Mouse (Mus musculus) heart, embryonic 15.5 days (tissue): ENCODE results near the gene Vrk2. TPM values are rescaled to one million over a fixed set of nuclear protein-coding genes. Genes with fewer than 3 reads are reported as not detected.

Experiments
- ATAC-seq: fragments of 200-750 bp; cut with Nextera tagmentation; replicated peaks from 2 replicates; pipeline ENCODE4 v1.8.0; 2017; ENCODE audit warnings: low read depth, moderate TSS enrichment; ENCODE audit not compliant: insufficient number of reproducible peaks, insufficient read depth, low FRiP score
- H3K27ac ChIP-seq: fragments of 300-500 bp; sonication (generic); 2 replicates; pipeline ENCODE4 v1.5.1; 2015; ENCODE audit warnings: mild to moderate bottlenecking, inconsistent platforms
- H3K27me3 ChIP-seq: fragments of 300-500 bp; sonication (generic); 2 replicates; pipeline ENCODE4 v1.6.1; 2015; ENCODE audit warnings: inconsistent platforms
- H3K36me3 ChIP-seq: fragments of 300-500 bp; sonication (generic); 2 replicates; pipeline ENCODE4 v1.6.1; 2015; ENCODE audit warnings: mild to moderate bottlenecking, inconsistent platforms
- H3K4me1 ChIP-seq: fragments of 300-500 bp; sonication (generic); replicated peaks from 2 replicates; pipeline ENCODE4 v1.6.1; 2015; ENCODE audit warnings: inconsistent platforms
- H3K4me2 ChIP-seq: fragments of 300-500 bp; sonication (generic); 2 replicates; pipeline ENCODE4 v1.6.1; 2015; ENCODE audit warnings: inconsistent platforms, mild to moderate bottlenecking, moderate library complexity
- H3K4me3 ChIP-seq: fragments of 300-500 bp; sonication (generic); 2 replicates; pipeline ENCODE4 v1.5.1; 2015; ENCODE audit warnings: mild to moderate bottlenecking, inconsistent platforms
- H3K9ac ChIP-seq: fragments of 300-500 bp; sonication (generic); 2 replicates; pipeline ENCODE4 v1.6.1; 2015; ENCODE audit warnings: mild to moderate bottlenecking, inconsistent platforms
- H3K9me3 ChIP-seq: fragments of 300-500 bp; sonication (generic); replicated peaks from 2 replicates; pipeline ENCODE4 v1.6.1; 2016; ENCODE audit warnings: inconsistent platforms
- WGBS: fragments of 180-500 bp; shearing (Covaris S2); methylation state at CpG from one replicate; pipeline ENCODE4 v1.1.7; 2015; ENCODE audit warnings: mixed read lengths; 5-methylcytosine and 5-hydroxymethylcytosine counted together
- polyA plus RNA-seq: library from polyadenylated mRNA; unstranded; fragments of >200 nt; fragmentation: Nextera tagmentation; extraction: Ambion mirVana; gene quantifications from 2 replicates; pipeline ENCODE4 v1.2.1, GENCODE M21; 2015

Gene Vrk2
- polyA plus RNA-seq, 1 experiment from 2014 or later = 14.7 TPM

GRCm38 (mm10) chr11:26451228-26451627 is 142.6 kb downstream of the Vrk2 start:
- Histone ChIP-seq H3K4me3 (no peak overlapping the region), H3K9ac (no peak overlapping the region), H3K27me3 (no peaks in the 10 kb centered on the region), H3K27ac (no peak overlapping the region), H3K36me3 (no peaks in the 10 kb centered on the region; the same call in 1 of the 2 replicates), H3K9me3 (no peaks in the 10 kb centered on the region), H3K4me1 (peaks cover 3% of the 10 kb centered on the region; the same call in 1 of the 2 replicates), H3K4me2 (no peak overlapping the region)
- ATAC-seq = no peak
- WGBS = 73% methylated on average over 2 of the region's 2 CpGs

- no peaks in the 10 kb centered on the region for H3K9me3 ChIP-seq
- H3K27ac ChIP-seq = no peak overlapping the region
- H3K36me3 ChIP-seq = no peaks in the 10 kb centered on the region; the same call in 1 of the 2 replicates
- no peak overlapping the region for H3K9ac ChIP-seq
- 90% methylated on average over 1 of the region's 1 CpGs for WGBS
- no peak for ATAC-seq
- H3K4me3 ChIP-seq = no peak overlapping the region
- H3K27me3 ChIP-seq = no peaks in the 10 kb centered on the region
- H3K4me2 ChIP-seq = no peak overlapping the region
- H3K4me1 ChIP-seq = peaks cover 3% of the 10 kb centered on the region; the same call in 1 of the 2 replicates
Observed at GRCm38 (mm10) chr11:26450636-26451035, 143.2 kb downstream of the Vrk2 start.

GRCm38 (mm10) chr11:26449789-26450188 is 144.0 kb downstream of the Vrk2 start:
- peaks cover 3% of the 10 kb centered on the region; the same call in 1 of the 2 replicates for H3K4me1 ChIP-seq
- 75% methylated on average over 3 of the region's 3 CpGs for WGBS
- no peaks in the 10 kb centered on the region for H3K27me3 ChIP-seq
- H3K4me3 ChIP-seq = no peak overlapping the region
- H3K36me3 ChIP-seq = no peaks in the 10 kb centered on the region; the same call in 1 of the 2 replicates
- H3K9me3 ChIP-seq = no peaks in the 10 kb centered on the region
- no peak overlapping the region for H3K27ac ChIP-seq
- H3K9ac ChIP-seq = no peak overlapping the region
- ATAC-seq = no peak
- no peak overlapping the region for H3K4me2 ChIP-seq

- no peaks in the 10 kb centered on the region for H3K9me3 ChIP-seq
- no peaks in the 10 kb centered on the region for H3K36me3 ChIP-seq
- H3K4me2 ChIP-seq = no peak overlapping the region
- no peaks in the 10 kb centered on the region for H3K27me3 ChIP-seq
- no peaks in the 10 kb centered on the region for H3K4me1 ChIP-seq
- no peak overlapping the region for H3K4me3 ChIP-seq
- ATAC-seq = no peak
- no peak overlapping the region for H3K27ac ChIP-seq
- no peak overlapping the region for H3K9ac ChIP-seq
Observed at GRCm38 (mm10) chr11:26444374-26444773, 149.4 kb downstream of the Vrk2 start.

- Histone ChIP-seq H3K36me3 (no peaks in the 10 kb centered on the region), H3K27ac (no peak overlapping the region), H3K9ac (no peak overlapping the region), H3K27me3 (no peaks in the 10 kb centered on the region), H3K4me2 (no peak overlapping the region), H3K9me3 (no peaks in the 10 kb centered on the region), H3K4me3 (no peak overlapping the region), H3K4me1 (no peaks in the 10 kb centered on the region)
- 63% methylated on average over 1 of the region's 1 CpGs for WGBS
- no peak for ATAC-seq
Observed at GRCm38 (mm10) chr11:26441121-26441520, 152.7 kb downstream of the Vrk2 start.

- ATAC-seq = no peak
- Histone ChIP-seq H3K9ac (no peak overlapping the region), H3K36me3 (no peaks in the 10 kb centered on the region), H3K9me3 (no peaks in the 10 kb centered on the region), H3K27me3 (no peaks in the 10 kb centered on the region), H3K4me3 (no peak overlapping the region), H3K4me2 (no peak overlapping the region), H3K27ac (no peak overlapping the region), H3K4me1 (no peaks in the 10 kb centered on the region)
- WGBS = 84% methylated on average over 13 of the region's 13 CpGs
Observed at GRCm38 (mm10) chr11:26437818-26438217, 156.0 kb downstream of the Vrk2 start.

- Histone ChIP-seq H3K9me3 (no peaks in the 10 kb centered on the region), H3K4me1 (no peaks in the 10 kb centered on the region), H3K27me3 (no peaks in the 10 kb centered on the region), H3K27ac (no peak overlapping the region), H3K4me2 (no peak overlapping the region), H3K36me3 (no peaks in the 10 kb centered on the region), H3K4me3 (no peak overlapping the region), H3K9ac (no peak overlapping the region)
- no peak for ATAC-seq
Observed at GRCm38 (mm10) chr11:26434229-26434628, 159.6 kb downstream of the Vrk2 start.

- Histone ChIP-seq H3K36me3 (peaks cover 3% of the 10 kb centered on the region), H3K4me2 (no peak overlapping the region), H3K4me3 (no peak overlapping the region), H3K9ac (no peak overlapping the region), H3K9me3 (no peaks in the 10 kb centered on the region), H3K4me1 (no peaks in the 10 kb centered on the region), H3K27me3 (no peaks in the 10 kb centered on the region), H3K27ac (no peak overlapping the region)
- no peak for ATAC-seq
- 57% methylated on average over 2 of the region's 2 CpGs for WGBS
Observed at GRCm38 (mm10) chr11:26421472-26421871, 172.3 kb downstream of the Vrk2 start.

Other genes starting within 250 kb of the Vrk2 start
- 20.6 and 24.4 TPM in 2 replicates for gene Fancl, start 207.9 kb downstream of the Vrk2 start, polyA plus RNA-seq
- not detected in 2 replicates for gene Gm6899, start 758 bp downstream of the Vrk2 start, polyA plus RNA-seq